Mouse (Mus musculus) CH12.LX (cell line): ENCODE data around the gene Rpn2. TPM values are rescaled to one million over a fixed set of nuclear protein-coding genes. Genes with fewer than 3 reads are reported as not detected.

Source experiments
- DNase-seq: peaks from one replicate; pipeline ENCODE4 v3.0.0-alpha.2; 2013; ENCODE audit errors: extremely low read depth
- H3K27ac ChIP-seq: 2 replicates; pipeline ENCODE4 v1.5.1; 2012; ENCODE audit warnings: low read depth, mild to moderate bottlenecking, control low read depth, moderate library complexity; ENCODE audit not compliant: insufficient read depth
- H3K27me3 ChIP-seq: replicated peaks from 2 replicates; pipeline ENCODE3; 2012; ENCODE audit warnings: inconsistent platforms
- H3K36me3 ChIP-seq, 2 experiments: replicated peaks in 1 of 2; 2 replicates each; pipeline versions ENCODE3 to v1.6.1; 2012; ENCODE audit warnings: inconsistent platforms in 1 of 2, low read length in 1 of 2, mild to moderate bottlenecking in 1 of 2, mixed read lengths in 1 of 2, moderate library complexity in 1 of 2; ENCODE audit not compliant: control insufficient read depth in 1 of 2, insufficient read depth in 1 of 2
- H3K4me1 ChIP-seq, 2 experiments: 2 replicates each; pipeline ENCODE4 v1.6.1; 2012; ENCODE audit warnings: inconsistent platforms in 1 of 2, moderate library complexity in 1 of 2; ENCODE audit not compliant: insufficient read depth in 2 of 2, control insufficient read depth in 1 of 2
- H3K4me2 ChIP-seq: 2 replicates; pipeline ENCODE4 v1.6.1; 2012; ENCODE audit warnings: low read depth, mild to moderate bottlenecking, control low read depth; ENCODE audit not compliant: poor library complexity, insufficient read depth, severe bottlenecking
- H3K4me3 ChIP-seq, 3 experiments: fragments of 150-350 bp in 1 of 3; sonication (generic) in 1 of 3; replicated peaks in 1 of 3; 2 replicates each; pipeline versions ENCODE3 to v1.5.1; 2011 to 2012; ENCODE audit warnings: low read depth in 2 of 3, low read length in 2 of 3, mild to moderate bottlenecking in 2 of 3, moderate library complexity in 2 of 3, control low read depth in 1 of 3, improper control_type of control experiment in 1 of 3, inconsistent platforms in 1 of 3, mixed read lengths in 1 of 3; ENCODE audit not compliant: poor library complexity in 1 of 3
- H3K79me2 ChIP-seq: replicated peaks from 2 replicates; pipeline ENCODE4 v1.6.1; 2012; ENCODE audit warnings: mild to moderate bottlenecking, moderate library complexity; ENCODE audit not compliant: control insufficient read depth, poor library complexity, insufficient read depth, severe bottlenecking; ENCODE audit errors: extremely low read depth
- H3K9ac ChIP-seq: 2 replicates; pipeline ENCODE4 v1.6.1; 2012; ENCODE audit warnings: low read depth, mild to moderate bottlenecking, control low read depth, moderate library complexity; ENCODE audit not compliant: insufficient read depth
- H3K9me3 ChIP-seq: replicated peaks from 2 replicates; pipeline ENCODE3; 2012; ENCODE audit warnings: low read length, inconsistent platforms, mixed read lengths
- BHLHE40 ChIP-seq: IDR thresholded peaks from 2 replicates; pipeline ENCODE4 v1.6.1; 2011; ENCODE audit warnings: mild to moderate bottlenecking, low read depth, low read length, improper control_type of control experiment
- CHD1 ChIP-seq: IDR thresholded peaks from 2 replicates; pipeline ENCODE4 v1.6.1; 2012; ENCODE audit warnings: low read depth, low read length, improper control_type of control experiment, inconsistent platforms
- CTCF ChIP-seq, 2 experiments: IDR thresholded peaks in 1 of 2; conservative IDR thresholded peaks in 1 of 2; 2 replicates each; pipeline ENCODE4 v1.5.1; 2011 to 2012; ENCODE audit warnings: low read depth in 2 of 2, low read length in 2 of 2, improper control_type of control experiment in 1 of 2, inconsistent platforms in 1 of 2, mild to moderate bottlenecking in 1 of 2, moderate library complexity in 1 of 2
- E2F4 ChIP-seq: IDR thresholded peaks from 2 replicates; pipeline ENCODE4 v1.6.1; 2011; ENCODE audit warnings: low read depth, low read length, improper control_type of control experiment; ENCODE audit not compliant: insufficient replicate concordance
- EP300 ChIP-seq: IDR thresholded peaks from 2 replicates; pipeline ENCODE4 v1.6.1; 2011; ENCODE audit warnings: low read length, improper control_type of control experiment
- MAFK ChIP-seq: IDR thresholded peaks from 2 replicates; pipeline ENCODE4 v1.6.1; 2011; ENCODE audit warnings: low read length, improper control_type of control experiment; ENCODE audit not compliant: insufficient replicate concordance
- MEF2A ChIP-seq: IDR thresholded peaks from 2 replicates; pipeline ENCODE4 v1.6.1; 2014; ENCODE audit warnings: low read depth, mild to moderate bottlenecking, inconsistent platforms, low read length, improper control_type of control experiment, borderline replicate concordance
- MXI1 ChIP-seq: IDR thresholded peaks from 2 replicates; pipeline ENCODE4 v1.6.1; 2011; ENCODE audit warnings: mild to moderate bottlenecking, low read depth, low read length, improper control_type of control experiment
- NRF1 ChIP-seq: IDR thresholded peaks from 2 replicates; pipeline ENCODE4 v1.6.1; 2014; ENCODE audit warnings: low read depth, mild to moderate bottlenecking, inconsistent platforms, low read length, improper control_type of control experiment, moderate library complexity
- RAD21 ChIP-seq: IDR thresholded peaks from 2 replicates; pipeline ENCODE4 v1.6.1; 2011; ENCODE audit warnings: low read depth, mild to moderate bottlenecking, low read length, improper control_type of control experiment, moderate library complexity
- RCOR1 ChIP-seq: conservative IDR thresholded peaks from 2 replicates; pipeline ENCODE4 v1.6.1; 2012; ENCODE audit warnings: low read depth, mild to moderate bottlenecking, inconsistent platforms, low read length, improper control_type of control experiment
- TCF12 ChIP-seq: IDR thresholded peaks from 2 replicates; pipeline ENCODE4 v1.6.1; 2014; ENCODE audit warnings: low read depth, mild to moderate bottlenecking, inconsistent platforms, low read length, improper control_type of control experiment
- USF1 ChIP-seq: IDR thresholded peaks from 2 replicates; pipeline ENCODE4 v1.6.1; 2014; ENCODE audit warnings: low read depth, mild to moderate bottlenecking, inconsistent platforms, low read length, improper control_type of control experiment
- ZC3H11A ChIP-seq: IDR thresholded peaks from 2 replicates; pipeline ENCODE4 v1.6.1; 2012; ENCODE audit warnings: low read depth, mild to moderate bottlenecking, inconsistent platforms, low read length, improper control_type of control experiment
- ZKSCAN1 ChIP-seq: IDR thresholded peaks from 2 replicates; pipeline ENCODE4 v1.6.1; 2012; ENCODE audit warnings: low read depth, inconsistent platforms, low read length, improper control_type of control experiment, borderline replicate concordance
- ZMIZ1 ChIP-seq: IDR thresholded peaks from 2 replicates; pipeline ENCODE4 v1.6.1; 2012; ENCODE audit warnings: low read depth, mild to moderate bottlenecking, inconsistent platforms, low read length, improper control_type of control experiment
- dilution Hi-C: fragments of 300-500 bp; cut with MboI; formaldehyde crosslinking; loops from 2 replicates; pipeline ENCODE4 v1.14.3; 2020; ENCODE audit warnings: low sequenced_read_pairs; ENCODE audit not compliant: extremely low pct_unique_long_range_greater_than_20kb, extremely low pct_ligation_motif_present
- in situ Hi-C: fragments of 300-500 bp; cut with MboI; formaldehyde crosslinking; loops from 3 replicates; pipeline ENCODE4 v1.14.3; 2019; ENCODE audit warnings: low sequenced_read_pairs, low pct_ligation_motif_present, low pct_unique_long_range_greater_than_20kb, mixed read lengths
- polyA plus RNA-seq: library from polyadenylated mRNA; unstranded; fragments of >175 nt; gene quantifications from 2 replicates; pipeline ENCODE4 v1.2.1, GENCODE M21; 2012; ENCODE audit warnings: low read depth; ENCODE audit not compliant: insufficient read length
- total RNA-seq, 2 experiments: library from RNA; depleted of rRNA; stranded (reverse); fragments of 300-350 nt in 1 of 2; fragments of >200 nt in 1 of 2; gene quantifications; 2 replicates each; pipeline ENCODE4 v1.2.3; 2012 to 2014

Rpn2 gene
- total and polyA plus RNA-seq, 3 experiments = 296 to 336 (median 301) TPM

DNA sequence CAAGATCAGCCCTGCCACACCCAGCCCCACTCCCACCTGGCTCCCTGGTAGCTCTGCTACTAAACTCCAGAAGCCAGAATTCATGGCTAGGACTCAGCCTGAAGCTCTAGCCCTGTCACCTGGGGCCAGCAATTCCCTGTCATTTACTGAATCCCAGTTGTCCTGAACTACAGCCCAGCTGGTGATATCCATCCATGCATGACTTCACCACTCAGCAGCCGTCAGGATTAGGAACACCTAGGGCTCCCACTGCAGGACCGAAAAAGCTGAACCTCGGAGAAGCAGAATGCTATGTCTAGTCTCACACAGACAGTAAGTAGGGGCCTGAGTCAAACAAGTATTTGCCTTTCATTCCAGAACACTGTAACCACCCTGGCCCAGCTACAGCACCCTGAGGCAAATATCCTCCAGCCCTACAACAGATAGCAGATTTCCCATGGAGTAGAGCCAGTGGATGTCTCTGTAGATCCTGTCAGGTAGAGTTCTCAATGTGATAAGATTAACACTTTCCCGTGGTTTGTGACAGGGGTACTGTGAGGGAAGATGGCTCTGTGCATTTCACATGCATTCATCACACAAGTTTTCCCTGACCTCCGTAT lies 63.6 kb downstream of the Rpn2 start:
- no peaks in the 10 kb centered on the region for H3K79me2 ChIP-seq
- H3K9me3 ChIP-seq = no peaks in the 10 kb centered on the region
- no peaks in the 10 kb centered on the region for H3K36me3 ChIP-seq
- H3K27ac ChIP-seq = no peak overlapping the region
- H3K27me3 ChIP-seq = peaks cover 57% of the 10 kb centered on the region
- no peak overlapping the region for H3K4me3 ChIP-seq
- TF ChIP-seq EP300 (no peak), USF1 (no peak), E2F4 (no peak), TCF12 (no peak), CTCF (conservative IDR thresholded peaks at IDR 0.05 in 1 of 2, IDR thresholded peaks at IDR 0.05 in 1 of 2; ENCODE audit: low read depth in 2 of 2, low read length in 2 of 2) (no peak), MEF2A (no peak), BHLHE40 (no peak), NRF1 (no peak)
- TF ChIP-seq, all 38 proteins: peak for 0
- dilution Hi-C loops = no loop called here
- in situ Hi-C loops = loop anchor here (5.0 kb wide), 1 partner anchor 230 kb away; the partner anchor contains the start of gene Blcap
- peaks cover 0 to 3% of the 10 kb centered on the region in 2 experiments; a peak in 2 of 4 replicates for H3K4me1 ChIP-seq
- H3K4me2 ChIP-seq = no peak overlapping the region
- no peak for DNase-seq
- no peak overlapping the region for H3K9ac ChIP-seq

DNA sequence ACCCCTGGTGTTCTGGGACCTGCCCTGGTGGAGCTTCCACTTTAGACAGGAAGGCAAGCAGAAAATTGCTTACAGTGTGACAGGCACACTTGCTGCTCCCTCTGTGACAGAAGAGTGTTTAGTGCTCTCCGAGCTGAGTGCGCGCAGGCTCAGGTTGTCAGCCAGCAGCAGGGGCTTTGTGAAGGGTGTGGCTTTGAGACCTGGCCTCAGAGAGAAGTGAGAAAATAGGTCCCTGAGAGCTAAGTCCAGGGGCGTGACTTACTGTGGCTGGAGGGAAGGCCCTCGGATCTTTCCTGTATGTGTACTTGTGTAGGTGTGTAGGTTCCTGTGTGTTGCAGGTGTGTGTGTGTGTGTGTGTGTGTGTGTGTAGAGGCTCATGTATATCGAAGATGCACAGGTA lies 64.5 kb downstream of the Rpn2 start:
- H3K4me2 ChIP-seq = no peak overlapping the region
- peaks cover 0 to 3% of the 10 kb centered on the region in 2 experiments; a peak in 2 of 4 replicates for H3K4me1 ChIP-seq
- H3K27ac ChIP-seq = no peak overlapping the region
- no peak overlapping the region for H3K9ac ChIP-seq
- H3K9me3 ChIP-seq = no peaks in the 10 kb centered on the region
- no peaks in the 10 kb centered on the region for H3K79me2 ChIP-seq
- no peak for TF ChIP-seq ZC3H11A
- no peak for TF ChIP-seq USF1
- TF ChIP-seq NRF1 = no peak
- TF ChIP-seq ZMIZ1 = no peak
- no peak for TF ChIP-seq MXI1
- no peak for TF ChIP-seq RAD21
- TF ChIP-seq CTCF (conservative IDR thresholded peaks at IDR 0.05 in 1 of 2, IDR thresholded peaks at IDR 0.05 in 1 of 2; ENCODE audit: low read depth in 2 of 2, low read length in 2 of 2) = no peak
- TF ChIP-seq MEF2A = no peak
- TF ChIP-seq CHD1 = no peak
- TF ChIP-seq MAFK = no peak
- TF ChIP-seq ZKSCAN1 = no peak
- TF ChIP-seq RCOR1 = no peak
- H3K36me3 ChIP-seq = no peaks in the 10 kb centered on the region
- no peak for DNase-seq
- dilution Hi-C loops (no loop called here), in situ Hi-C loops (loop anchor here (5.0 kb wide), 1 partner anchor 229 kb away; the partner anchor contains the start of gene Blcap)
- peaks cover 64% of the 10 kb centered on the region for H3K27me3 ChIP-seq
- no peak overlapping the region for H3K4me3 ChIP-seq
